Mouse (Mus musculus) liver, embryonic 14.5 days (tissue): ENCODE results near the gene Gm6309.
"Not testable (repeated sequence)": the region's sequence is repeated elsewhere in the genome, so short reads cannot be mapped to it uniquely, and the experiment has no call there.

Experiments used
- CTCF ChIP-seq: IDR thresholded peaks from 2 replicates; pipeline ENCODE4 v1.5.1; 2016; ENCODE audit warnings: antibody characterized with exemption, low read depth, control low read depth
- EP300 ChIP-seq: IDR thresholded peaks from 2 replicates; pipeline ENCODE4 v1.6.1; 2016; ENCODE audit warnings: antibody characterized with exemption, low read depth

- TF ChIP-seq EP300, CTCF: not testable (repeated sequence)
Measured at GRCm38 (mm10) chr5:146160439-146160838, 10.1 kb downstream of the Gm6309 start, which contains the start of gene Gm5565.
